Mouse (Mus musculus) cerebellum, adult 9-10 months (tissue): ENCODE measurements around the gene Eif4enif1.
A peak's percentile ranks its signal among the peaks of the same experiment; 100 is the strongest.
"Not testable (repeated sequence)": the region's sequence is repeated elsewhere in the genome, so short reads cannot be mapped to it uniquely, and the experiment has no call there.

Source experiments
- DNase-seq: peaks from one replicate; pipeline ENCODE4 v3.0.0; 2022

The Eif4enif1 gene

DNA sequence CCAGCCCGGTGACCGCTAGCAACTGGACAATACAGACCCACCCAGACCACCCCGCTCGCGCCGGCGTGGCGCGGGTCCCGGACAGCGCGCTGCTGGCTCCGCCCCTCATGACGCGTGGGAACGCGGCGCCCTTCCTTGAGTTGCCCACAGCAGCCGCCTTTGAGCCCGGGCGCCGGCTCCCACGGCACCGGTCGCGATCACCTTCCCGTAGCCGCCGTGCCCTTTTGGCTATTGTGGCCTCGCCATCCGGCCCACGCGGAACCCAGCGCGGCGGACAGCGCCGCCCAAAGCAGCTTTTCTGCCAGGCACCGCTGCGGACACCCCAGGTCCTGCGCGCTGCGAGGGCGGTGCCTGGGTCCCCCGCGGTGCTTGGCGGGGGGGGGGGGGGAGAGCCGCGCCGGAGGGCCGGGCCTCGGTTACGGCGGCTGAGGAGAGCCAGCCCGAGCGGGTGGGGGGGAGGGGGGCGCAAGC is at the start of gene Eif4enif1:
Gene Eif4enif1, plus strand, starts transcription at position 162 of the 471 bp plus-strand sequence.
- peak; percentile 94 for DNase-seq

DNA sequence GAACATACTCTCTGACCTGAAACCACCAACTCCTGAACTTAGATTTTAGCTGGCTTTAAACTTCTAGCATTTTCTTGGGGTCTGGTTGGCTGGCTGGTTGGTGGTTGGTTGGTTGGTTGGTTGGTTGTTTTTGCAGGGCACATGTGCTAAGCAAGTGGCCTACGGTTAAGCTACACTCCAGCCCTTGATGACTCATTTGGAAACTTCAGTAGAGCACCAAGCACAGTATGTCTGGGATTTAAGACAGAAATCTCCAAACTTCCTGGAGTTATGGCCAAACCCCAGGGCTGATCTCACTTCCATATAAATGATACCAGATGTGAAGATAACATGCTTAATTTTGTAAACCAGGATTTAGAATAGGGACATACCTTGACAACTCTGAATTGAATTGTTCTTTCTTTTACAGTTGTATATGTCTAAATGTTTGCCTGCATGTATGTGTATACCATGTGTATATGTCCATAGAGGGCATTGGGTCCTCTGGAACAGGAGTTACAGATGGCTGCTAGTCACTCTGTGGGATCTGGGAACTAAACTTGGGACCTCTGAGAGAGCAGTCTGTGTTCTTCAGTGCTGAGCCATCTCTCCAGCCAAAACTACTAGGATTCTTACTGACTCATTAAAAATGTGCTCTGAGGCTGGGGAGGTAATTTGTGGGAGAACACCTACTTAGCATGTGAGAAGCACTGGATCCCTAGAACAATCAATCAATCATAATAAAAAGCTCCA is 48.4 kb upstream of the Eif4enif1 start:
- peak; percentile 52 for DNase-seq

DNA sequence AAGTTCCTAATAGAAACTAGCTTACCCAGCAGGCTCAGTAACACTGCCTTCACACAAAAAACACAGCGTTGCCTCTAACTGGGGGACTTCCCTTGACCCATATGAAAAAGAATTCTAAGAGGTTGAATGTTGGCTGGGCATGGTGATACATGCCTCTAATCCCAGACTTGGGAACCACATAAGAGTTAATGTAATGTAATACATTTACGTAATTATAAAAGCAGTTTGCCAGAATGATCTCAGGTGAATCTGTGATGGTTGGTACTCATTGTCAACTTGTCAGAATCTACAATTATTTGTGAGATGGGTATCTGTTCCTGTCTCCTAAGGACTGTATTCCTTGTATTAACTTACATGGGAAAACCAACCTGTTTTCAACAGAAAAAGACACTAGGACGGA is 45.2 kb upstream of the Eif4enif1 start:
- DNase-seq = not testable (repeated sequence)

- not testable (repeated sequence) for DNase-seq
Observed at GRCm38 (mm10) chr11:3157996-3158395, 44.2 kb upstream of the Eif4enif1 start.

GRCm38 (mm10) chr11:3158800-3159199 is 43.4 kb upstream of the Eif4enif1 start:
- not testable (repeated sequence) for DNase-seq

DNA sequence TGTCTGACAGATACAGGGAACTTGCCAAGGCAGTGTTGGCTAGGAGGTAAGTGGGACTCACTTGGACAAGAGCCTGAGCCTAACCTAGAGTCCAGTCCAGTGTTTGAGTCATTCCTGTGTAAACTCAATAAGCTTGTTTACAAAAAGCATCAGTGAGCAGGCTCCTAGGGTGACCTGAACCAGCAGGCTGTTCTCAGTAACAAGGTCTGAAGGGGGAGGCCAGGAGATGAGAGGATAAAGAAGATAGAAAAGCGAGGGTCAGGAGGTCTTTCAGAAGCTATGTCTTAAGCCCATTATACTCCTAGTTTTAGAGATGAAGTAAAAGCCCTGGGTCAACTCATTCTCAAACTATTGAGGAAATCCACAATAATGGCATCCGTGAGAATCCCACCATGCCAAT is 40.8 kb upstream of the Eif4enif1 start:
- peak; percentile 52 for DNase-seq

DNA sequence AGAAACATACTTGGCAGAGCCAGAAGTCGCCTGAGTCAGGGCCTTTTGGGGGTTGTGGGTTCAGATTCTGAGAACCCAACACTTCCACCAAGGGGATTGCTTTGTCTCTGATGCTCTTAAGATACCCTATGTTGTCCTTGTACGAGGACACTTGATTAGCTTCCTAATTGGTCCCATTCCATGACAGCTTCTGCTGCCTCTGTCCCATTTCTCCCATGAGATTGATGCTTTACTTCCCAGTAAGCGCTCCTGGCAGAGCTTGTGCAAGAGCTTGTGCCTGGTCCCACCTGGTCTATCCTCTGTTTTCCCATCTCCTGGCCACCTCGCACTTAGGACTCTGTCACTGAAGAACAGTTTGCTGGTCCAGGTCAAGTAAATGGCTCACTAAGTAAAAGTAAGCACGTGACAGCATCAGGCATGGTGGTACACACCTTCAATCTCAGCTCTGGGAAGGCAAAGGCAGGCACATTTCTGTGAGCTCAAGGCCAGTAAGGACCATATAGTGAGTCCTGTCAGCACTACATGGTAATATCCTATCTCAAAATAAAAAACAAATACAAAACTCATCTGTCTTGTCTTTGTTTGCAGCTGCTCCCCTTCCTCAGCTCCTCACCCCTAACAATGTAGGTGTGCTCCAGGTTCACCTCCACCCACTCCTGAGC is 39.8 kb upstream of the Eif4enif1 start:
- DNase-seq = peak; percentile 48

GRCm38 (mm10) chr11:3163122-3163521 is 39.1 kb upstream of the Eif4enif1 start:
- peak; percentile 44 for DNase-seq

DNA sequence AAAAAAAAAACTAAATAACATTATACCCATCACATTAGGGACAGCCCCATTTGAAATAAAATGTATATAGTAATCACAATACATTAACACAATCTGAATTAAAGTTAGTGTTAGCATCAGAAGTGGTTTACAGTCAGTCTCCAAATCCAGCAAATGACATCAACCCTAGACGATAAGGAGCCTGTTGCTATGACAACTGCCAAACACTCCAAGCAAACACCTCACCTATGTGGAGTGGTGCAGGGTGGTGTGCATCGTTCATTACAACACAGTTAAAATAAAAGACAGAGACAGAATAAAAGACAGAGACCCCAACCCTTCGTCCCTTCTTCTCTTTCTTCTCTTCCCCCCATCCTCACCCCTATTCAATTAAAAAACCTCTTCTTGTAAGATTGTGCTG is 38.5 kb upstream of the Eif4enif1 start:
- DNase-seq = not testable (repeated sequence)

DNA sequence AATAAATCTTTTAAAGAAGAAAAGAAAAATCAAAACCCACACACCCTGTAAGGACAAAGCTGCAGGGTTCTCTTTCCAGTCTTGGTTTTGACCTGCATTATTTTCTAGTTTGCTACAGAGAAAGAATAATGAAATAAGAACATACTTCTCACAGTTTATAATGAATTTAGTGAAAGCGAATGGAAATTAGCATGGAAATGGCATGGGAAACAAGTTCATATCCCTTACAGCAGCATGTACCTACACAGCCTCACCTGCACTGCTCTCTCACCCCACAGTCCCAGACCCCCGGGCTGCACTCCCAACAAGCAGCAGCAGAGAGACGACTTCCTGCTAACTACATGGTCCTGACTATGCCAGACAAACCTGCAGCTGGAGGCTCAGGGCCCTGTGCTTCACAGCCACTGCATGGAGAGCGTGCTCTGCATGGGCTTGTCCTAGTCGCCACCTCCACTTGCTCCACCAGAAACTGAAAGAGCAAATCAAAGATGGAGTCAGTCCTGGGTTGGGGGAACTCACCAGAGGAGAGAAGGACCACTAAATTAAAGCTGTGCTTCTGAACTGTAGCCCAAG is 36.9 kb upstream of the Eif4enif1 start:
- DNase-seq = not testable (repeated sequence)

DNA sequence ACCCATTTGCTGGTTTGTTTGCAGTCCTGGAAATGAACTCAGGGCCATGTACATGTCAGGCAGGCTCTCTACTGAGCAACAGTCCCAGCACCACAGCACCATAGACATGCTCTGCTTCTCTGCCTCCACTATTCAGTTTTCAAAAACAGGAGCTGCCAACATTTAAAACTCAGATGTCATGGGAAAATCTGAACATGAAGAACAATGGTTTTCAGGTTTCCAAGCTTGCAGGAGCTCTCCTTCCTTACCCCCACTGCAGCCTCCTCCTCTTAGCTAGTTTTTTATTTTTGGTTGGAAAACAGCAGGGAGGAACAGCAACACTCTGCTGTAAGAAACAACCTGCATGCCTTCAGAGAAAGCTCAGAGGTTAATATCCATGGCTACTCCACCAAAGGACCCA is 35.9 kb upstream of the Eif4enif1 start:
- not testable (repeated sequence) for DNase-seq

- DNase-seq = not testable (repeated sequence)
Observed at GRCm38 (mm10) chr11:3167129-3167528, 35.1 kb upstream of the Eif4enif1 start.

GRCm38 (mm10) chr11:3167571-3168001 is 34.6 kb upstream of the Eif4enif1 start:
- DNase-seq = peak; percentile 52

DNA sequence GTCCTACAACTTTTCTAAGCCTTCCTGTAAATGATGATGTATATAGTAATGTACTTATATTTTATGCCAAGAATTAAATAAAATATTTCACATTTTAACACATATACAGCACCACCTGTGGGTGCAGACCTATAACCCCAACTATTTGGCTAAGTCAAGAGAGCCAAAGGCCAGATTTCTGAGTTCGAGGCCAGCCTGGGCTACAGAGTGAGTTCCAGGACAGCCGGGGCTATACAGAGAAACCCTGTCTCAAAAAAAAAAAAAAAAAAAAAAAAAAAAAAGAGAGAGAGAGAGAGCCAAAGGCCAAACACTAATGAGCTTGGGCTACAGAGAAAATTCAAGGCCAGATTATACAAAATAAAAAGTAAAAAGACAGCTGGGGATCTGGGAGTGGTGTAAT is 33.1 kb upstream of the Eif4enif1 start:
- not testable (repeated sequence) for DNase-seq

GRCm38 (mm10) chr11:3171931-3172330 is 30.3 kb upstream of the Eif4enif1 start:
- peak; percentile 42 for DNase-seq

GRCm38 (mm10) chr11:3172526-3172925 is 29.7 kb upstream of the Eif4enif1 start:
- DNase-seq = not testable (repeated sequence)

DNA sequence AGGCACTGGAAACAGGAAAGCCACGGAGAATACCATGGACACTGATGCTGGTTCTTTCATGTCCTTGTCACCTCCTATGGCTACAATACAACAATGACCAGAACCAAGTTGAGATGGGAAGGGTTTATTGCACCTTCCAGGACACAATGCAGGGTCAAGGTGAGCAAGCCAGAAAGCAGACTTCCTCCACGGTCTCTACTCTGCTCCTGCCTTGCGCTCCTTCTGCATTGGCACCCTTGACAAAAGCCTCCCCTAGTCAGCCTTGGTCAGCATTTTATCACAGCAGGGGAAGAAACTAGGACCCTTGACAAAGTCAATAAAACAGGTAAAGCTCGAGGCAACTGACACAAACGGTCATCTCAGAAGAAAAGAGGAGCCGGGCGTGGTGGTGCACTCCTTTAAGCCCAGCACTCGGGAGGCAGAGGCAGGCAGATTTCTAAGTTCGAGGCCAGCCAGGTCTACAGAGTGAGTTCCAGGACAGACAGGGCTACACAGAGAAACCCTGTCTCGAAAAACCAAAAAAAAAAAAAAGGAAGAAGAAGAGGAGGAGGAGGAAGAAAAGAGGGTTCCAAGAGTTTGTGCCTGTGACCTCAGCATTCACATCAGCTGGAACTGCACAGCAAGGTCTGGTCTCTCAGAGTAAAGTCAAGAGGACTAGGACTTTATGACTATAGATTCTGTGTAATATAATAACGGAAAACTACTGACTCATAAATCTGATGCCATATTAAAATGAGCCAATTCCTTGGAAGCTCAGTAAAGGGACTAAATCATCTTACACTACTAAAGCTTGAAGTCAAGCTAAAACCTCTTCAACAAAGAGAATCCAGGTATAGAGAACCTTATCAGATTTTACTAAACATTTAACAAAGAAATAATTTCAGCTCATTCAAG is 28.5 kb upstream of the Eif4enif1 start:
- peak; percentile 46 for DNase-seq

DNA sequence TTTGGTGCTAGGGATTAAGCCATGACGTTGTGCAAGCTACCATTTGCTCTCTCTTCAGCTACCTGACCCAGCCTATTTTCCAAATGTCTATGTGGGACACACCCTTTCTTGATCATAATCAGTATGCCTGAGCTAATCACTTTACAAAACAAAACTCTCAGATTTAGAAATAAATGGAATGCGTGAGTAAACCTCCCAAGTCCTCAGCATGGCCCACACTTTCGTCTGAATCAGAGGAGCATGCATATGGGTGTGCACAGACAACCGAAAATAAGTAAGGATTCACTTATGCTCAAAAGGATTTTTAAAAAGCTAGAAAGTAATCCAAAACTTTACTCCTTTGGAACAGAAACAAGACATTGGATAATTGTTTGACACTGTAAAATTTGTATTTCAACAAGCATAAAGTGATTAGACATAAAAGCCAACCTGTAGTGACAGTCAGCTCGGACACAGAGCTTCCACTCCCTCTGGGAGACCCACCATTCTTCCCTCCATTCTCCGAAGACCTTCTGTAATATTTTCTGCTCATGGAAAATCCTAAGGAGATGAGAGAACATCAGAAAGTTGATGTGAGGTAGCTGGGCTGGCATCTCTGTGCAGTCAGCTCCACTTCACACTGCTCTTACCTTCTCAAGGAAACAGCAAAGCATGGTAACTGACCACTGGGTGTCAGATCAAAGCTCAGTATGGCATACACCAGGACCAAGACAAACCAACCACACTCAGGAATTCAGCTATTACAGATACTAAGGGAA is 23.0 kb upstream of the Eif4enif1 start:
- DNase-seq = not testable (repeated sequence)

- DNase-seq = peak; percentile 44
Observed at GRCm38 (mm10) chr11:3179726-3180092, 22.5 kb upstream of the Eif4enif1 start.

GRCm38 (mm10) chr11:3180510-3181160 is 21.6 kb upstream of the Eif4enif1 start:
- DNase-seq = not testable (repeated sequence)

- not testable (repeated sequence) for DNase-seq
Observed at GRCm38 (mm10) chr11:3181250-3181649, 20.9 kb upstream of the Eif4enif1 start.
